Mouse (Mus musculus) urinary bladder, postnatal 36 days (tissue): ENCODE results near the gene Crcp.

Experiments
- DNase-seq, 2 experiments: peaks; one replicate each; pipeline ENCODE4 v3.0.0; 2022; ENCODE audit warnings: low spot score in 2 of 2, mixed read lengths in 1 of 2

The Crcp gene

DNA sequence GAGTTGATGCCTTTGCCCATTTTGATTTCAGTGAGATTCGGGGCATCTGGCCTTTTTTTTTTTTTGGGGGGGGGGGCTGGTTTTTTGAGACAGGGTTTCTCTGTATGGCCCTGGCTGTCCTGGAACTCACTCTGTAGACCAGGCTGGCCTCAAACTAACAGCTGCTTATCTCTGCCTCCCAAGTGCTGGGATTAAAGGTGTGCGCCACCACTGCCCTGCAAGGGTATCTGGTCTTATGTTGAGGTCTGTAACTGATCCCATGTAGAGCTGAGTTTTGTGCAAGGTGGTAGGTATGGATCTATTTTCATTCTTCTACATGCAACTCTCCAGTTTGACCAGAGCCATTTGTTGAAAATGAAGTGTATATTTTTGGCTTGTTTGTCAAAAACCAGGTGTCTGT is 27.2 kb downstream of the Crcp start:
- DNase-seq = no peak

DNA sequence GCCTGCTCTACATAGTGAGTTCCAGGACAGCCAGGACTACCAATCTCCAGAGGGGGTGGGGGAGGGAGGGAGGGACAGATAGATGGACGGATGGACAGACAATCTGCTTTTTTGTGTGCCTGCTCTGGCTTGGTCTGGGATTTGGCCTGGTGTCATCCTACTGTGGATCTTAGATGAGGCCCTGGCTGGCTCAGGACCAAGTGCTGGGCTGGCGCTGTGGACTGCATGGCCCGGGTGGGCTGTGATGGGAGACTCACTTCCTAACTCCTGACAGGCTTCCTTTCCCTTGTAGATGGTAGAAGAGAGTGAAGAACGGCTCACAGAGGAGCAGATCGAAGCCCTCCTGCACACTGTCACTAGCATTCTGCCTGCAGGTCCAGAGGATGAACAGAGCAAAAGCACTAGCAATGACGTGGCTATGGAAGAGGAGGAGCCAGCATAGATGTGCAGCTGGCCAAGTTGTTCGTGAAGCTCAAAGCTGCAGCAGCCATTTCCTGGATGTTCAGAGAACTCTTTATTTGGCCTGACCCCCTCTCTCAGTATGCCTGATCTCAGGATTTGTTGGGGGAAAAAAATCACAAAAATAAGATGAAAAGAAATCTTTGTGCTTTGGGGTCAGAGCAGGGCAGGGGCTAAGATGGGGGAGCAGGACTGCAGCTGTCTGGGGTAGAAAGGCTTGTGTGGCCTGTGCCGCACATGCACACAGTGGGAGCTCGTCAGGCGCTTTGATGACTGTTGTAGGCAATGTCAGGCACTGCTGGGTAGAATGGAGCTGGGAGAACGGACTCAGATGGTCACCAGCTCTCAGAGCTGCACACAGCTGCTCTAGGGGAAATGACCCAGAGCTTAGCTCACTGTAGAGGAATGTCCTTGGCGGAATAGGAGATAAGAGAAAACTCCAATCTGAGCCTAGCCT is 30.6 kb downstream of the Crcp start:
- no peak for DNase-seq

- no peak for DNase-seq
Measured at GRCm38 (mm10) chr5:130060329-130060665, 31.2 kb downstream of the Crcp start.

- DNase-seq = no peak
Measured at GRCm38 (mm10) chr5:130062096-130062495, 33.0 kb downstream of the Crcp start.

DNA sequence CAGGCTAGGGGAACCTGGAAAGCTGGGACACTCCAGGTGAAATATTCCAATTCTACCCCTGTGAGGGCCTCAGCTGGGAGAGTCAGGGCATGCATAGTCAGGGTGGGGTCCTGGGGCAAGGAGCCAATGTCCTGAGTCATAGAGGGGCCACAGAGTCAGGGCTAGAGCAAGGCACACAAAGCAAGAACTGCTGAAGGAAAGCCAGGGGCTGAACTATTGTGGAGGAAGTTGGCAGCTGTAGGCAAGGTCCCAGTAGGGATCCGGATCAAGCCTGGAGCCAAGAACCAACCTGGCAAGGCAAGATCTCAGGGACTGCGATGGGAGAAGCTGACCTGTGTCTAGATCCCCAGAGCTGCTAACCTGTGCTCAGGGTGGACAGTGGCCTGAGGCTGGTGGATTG is 34.7 kb downstream of the Crcp start:
- DNase-seq = no peak

DNA sequence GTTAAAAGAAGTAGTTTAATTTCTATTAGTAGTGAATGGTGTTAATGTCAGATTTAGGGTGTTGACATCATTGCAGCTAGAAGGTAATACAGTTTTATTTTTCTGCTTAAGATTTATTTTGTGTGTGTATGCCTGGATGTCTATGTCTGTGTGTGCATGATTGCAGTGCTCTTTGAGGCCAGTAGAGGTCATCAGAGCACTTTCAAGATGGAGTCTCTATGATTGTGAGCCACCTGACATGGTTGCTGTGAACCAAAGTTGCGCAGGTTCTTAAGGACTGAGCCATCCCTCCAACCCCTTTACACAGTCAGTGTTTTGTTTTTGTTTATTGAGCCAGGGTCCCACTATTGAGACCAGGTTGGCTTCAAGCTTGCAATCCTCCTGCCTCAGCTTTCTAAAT is 36.5 kb downstream of the Crcp start:
- DNase-seq = no peak

GRCm38 (mm10) chr5:130067841-130068264 is 38.8 kb downstream of the Crcp start:
- no peak for DNase-seq

DNA sequence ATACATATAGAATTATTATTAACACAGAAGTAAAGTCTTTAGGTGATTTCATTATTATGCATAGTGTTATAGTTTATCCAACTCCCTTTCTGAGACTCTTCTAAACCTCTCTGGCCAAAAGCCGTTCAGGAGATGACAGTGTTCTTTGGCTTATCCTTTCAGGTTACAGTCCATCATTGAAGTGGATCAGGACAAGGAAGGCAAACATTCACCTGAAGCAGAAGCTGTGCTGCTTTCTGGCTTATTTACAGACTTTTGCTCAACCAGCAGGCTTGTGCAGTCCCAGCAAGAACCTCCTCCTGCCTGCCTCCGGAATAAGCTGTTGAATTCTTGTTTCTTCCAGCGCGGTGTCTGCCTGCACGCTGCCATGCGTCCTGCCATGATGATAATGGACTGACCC is 43.9 kb downstream of the Crcp start, which contains the start of gene Tpst1:
Tpst1 (plus strand) TSS at position 301 of the 400 bp plus-strand sequence.
- no peak for DNase-seq

DNA sequence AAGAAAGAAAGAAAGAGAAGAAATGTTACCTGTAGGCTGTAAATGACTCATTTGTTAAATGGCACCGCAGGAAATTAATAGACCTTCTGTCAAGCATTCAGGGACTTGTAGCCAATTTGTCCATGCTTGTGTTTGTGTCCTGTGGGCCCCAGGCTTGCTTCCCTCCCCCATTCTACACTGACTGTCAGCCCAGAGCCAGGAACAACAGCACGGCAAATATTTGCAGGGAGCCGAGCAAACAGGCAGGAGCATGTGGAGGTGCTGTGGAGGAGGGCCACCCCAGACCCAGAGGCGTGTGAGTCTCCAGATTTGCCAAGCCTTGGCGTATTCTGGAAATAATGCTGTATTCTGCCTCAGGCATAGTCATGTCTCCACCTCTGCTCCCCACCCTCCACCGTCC is 45.4 kb downstream of the Crcp start:
- peak; percentile 50 to 66 for DNase-seq

GRCm38 (mm10) chr5:130076396-130076795 is 47.3 kb downstream of the Crcp start:
- DNase-seq = no peak

DNA sequence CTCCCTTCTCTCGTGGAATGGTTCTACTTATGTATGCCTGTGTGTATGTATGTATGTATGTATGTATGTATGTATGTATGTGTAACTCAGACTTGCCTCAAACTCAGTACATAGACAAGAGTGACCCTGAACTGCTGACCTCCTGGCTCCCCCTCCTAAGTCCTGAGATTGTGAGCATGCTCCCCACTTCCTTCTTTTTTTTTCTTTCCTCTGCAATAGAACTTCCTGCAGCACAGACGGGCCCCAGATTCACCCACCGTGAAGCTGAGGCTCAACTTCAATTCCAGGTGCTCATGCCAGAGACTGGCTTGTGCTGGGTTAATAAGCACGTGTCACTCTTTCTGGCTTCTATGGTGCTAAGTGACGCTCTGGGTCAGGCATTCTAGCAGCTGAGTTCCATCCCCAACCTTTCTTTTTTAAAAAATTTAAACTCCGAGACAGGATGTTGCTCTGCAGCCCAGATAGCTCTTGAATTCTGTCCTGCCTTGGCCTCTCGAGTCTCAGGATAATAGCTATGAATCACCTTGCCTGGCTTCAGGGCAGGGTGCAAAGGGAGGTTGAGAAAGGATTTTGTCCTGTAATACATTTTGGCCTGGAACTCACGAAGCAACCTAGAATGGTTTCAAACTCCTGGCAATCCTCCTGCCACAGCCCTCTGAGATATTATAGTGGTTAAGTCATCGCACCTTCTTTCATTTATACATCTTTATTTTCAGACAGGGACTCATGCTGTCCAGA is 49.2 kb downstream of the Crcp start:
- no peak for DNase-seq

- no peak for DNase-seq
Measured at GRCm38 (mm10) chr5:130078834-130079156, 49.7 kb downstream of the Crcp start.

- DNase-seq = peak; percentile 94 to 95
Measured at GRCm38 (mm10) chr5:130079202-130080050, 50.3 kb downstream of the Crcp start.

DNA sequence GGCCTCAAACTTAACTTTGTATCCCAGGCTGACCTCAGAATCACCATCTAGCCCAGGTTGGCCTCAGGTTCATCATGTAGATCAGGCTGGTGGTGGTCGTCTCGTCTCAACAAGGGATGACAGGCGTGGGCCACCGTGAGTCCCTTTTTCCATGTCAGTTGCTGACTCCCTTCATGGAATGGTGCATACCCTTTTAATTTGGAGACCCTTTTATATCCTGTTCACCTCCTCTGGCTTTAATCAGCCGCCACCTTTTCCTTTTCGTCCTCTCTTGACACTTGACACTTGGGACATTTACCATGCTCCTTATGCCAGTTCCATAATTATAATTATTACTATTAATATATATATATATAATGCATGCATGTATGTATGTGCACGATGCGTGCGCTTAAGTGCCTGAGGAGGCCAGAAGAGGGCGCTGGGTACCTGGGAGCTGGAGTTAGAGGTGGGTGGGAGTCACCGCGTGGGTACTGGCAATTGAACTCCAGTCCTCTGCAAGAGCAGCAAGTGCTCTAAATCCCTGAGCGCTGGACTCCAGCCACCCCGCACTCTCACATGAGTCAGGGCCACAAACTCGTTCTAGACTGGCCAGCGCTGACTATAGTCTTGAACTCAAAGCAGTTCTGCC is 51.1 kb downstream of the Crcp start:
- no peak for DNase-seq

DNA sequence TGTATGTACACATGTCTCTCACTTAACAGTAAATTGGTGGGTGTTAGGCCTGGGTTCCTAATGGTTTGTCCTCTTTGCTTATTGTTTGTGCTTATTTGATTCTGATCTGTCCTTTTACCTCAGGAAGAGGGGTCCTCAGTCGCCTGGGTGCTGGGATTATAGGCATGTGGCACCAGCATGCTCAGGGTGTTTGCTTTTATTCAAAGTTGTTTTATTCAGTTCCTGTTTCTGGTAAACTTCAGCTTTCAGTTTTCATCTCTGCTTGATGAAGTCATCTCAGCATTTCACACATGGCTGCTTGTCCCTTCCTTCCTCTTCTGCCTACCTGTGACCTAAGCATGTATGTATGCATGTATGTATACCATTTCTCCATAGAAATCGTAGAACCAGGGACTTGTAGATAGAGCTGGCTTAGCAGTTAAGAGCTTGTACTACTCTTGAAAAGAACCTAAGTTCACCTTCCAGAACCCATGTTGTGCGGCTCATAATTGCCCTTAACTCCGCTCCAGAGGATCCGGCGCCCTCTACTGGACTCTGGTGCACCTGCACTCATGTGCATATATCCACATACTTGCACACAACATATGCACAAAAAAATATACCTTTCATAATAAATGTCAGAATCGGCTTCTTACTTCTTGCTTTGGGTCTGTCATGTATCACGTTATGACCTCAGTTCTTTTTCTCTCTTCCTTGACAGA is 52.2 kb downstream of the Crcp start:
- no peak for DNase-seq

DNA sequence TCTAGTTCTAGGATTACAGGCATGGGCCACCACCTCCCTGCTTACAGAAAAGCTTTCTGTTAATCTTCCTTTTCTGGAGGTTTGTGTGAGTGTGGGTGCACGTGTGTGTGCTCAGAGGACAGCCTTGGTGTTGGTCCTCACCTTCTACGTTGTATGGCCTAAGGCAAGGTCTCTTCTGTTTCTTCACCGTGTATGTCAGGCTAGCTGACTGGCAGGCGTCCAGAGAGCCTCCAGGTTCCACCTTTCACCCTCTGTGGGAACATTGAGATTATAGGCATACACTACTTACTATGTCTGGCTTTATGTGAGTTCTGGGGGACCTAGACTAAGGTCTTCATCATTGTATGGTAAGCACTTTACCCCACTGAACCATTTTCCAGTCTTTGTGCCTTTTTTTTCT is 53.3 kb downstream of the Crcp start:
- DNase-seq = no peak

GRCm38 (mm10) chr5:130084271-130084670 is 55.2 kb downstream of the Crcp start:
- no peak for DNase-seq

GRCm38 (mm10) chr5:130088008-130088407 is 58.9 kb downstream of the Crcp start:
- DNase-seq = no peak

- no peak for DNase-seq
Measured at GRCm38 (mm10) chr5:130088612-130089011, 59.5 kb downstream of the Crcp start.

DNA sequence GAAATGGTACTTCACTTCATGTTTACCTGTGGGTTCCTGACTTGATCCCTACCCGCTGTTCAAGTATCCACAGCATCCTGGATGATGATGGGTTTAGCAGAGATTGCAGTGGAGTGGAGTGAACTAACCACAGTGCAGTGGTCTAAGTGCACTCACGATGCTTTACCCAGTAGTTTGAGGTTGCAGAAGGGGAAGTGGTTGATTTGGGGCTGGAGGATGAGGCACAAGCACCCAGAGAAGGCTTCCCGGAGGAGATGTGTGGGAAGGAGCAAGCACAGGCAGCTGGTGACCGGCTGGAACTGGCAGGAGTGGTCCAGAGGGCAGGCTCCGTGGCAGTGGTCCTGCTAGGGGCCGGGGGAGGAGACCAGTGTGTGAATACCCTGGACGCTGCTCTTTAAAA is 60.1 kb downstream of the Crcp start:
- DNase-seq = no peak
